11 mouse cellular contexts compared by ENCODE assay signal in the genomic region with DNA sequence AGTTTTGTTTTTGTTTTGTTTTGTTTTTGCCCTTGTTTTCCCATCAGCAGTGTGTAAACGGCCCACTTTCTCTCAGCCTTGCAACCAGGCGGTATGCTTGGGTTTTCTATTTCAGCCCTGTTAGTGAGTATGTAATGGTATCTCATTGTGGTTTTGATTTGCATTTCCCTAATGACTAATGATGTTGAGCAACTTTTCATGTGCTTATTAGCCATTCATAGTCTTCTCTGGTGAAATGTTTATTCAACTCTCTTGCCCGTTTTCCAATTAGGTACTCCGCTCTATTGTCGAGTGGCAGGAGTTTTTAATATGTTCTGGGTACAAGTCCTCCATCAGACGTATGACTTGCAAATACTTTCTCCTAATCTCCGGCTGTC.
DNase-seq lines count a peak whose midpoint lies in the region; ATAC-seq and TF ChIP-seq lines count a peak whose summit lies in the region.
"Had no signal": no experiment of that assay in that cellular context is flagged by ENCODE, and none has a peak within 500 bp of the region (broad histone marks: within the 10 kb centered on the region; RNA-seq: fewer than 3 reads in every experiment).

No protein-coding gene starts in this region.

- DNase-seq in heart, adult 2 months = no peak
- no peak for DNase-seq in heart, postnatal 10 days
- DNase-seq in liver, postnatal 0 days = no peak
- no peak for DNase-seq in embryonic facial prominence, embryonic 14.5 days (ENCODE audit: low spot score)
- DNase-seq in kidney, adult 18-20 months = no peak
- no peak for DNase-seq in adrenal gland, postnatal 36 days
- DNase-seq: cerebellum, adult 18-20 months had no signal

- TF ChIP-seq CTCF in heart, adult 2 months (IDR thresholded peaks at IDR 0.05) = no peak
- TF ChIP-seq CTCF in liver, postnatal 0 days (IDR thresholded peaks at IDR 0.05; ENCODE audit: low read depth) = no peak

- no peak for TF ChIP-seq POLR2A in heart, adult 2 months (IDR thresholded peaks at IDR 0.05; ENCODE audit: insufficient read depth, low read depth, low read length)

- peak overlapping the region; percentile 0; the same call in 1 of the 2 replicates for H3K4me3 ChIP-seq in heart, adult 2 months
- 0 out of 2 replicates have a peak overlapping the region, but pooled peaks have one; percentile 11 for H3K4me3 ChIP-seq in liver, postnatal 0 days (ENCODE audit: low read depth, low read length)
- no peak overlapping the region for H3K4me3 ChIP-seq in liver, embryonic 12.5 days
- no peak overlapping the region for H3K4me3 ChIP-seq in embryonic facial prominence, embryonic 14.5 days (ENCODE audit: low read depth, low read length)
- H3K4me3 ChIP-seq in megakaryocyte, embryonic 14.5 days (replicated peaks) = peak overlapping the region; percentile 88
- H3K4me3 ChIP-seq: stomach, embryonic 15.5 days had no signal

- H3K36me3 ChIP-seq in heart, adult 2 months (ENCODE audit: control insufficient read depth, insufficient read depth, low read length) = no peaks in the 10 kb centered on the region
- H3K36me3 ChIP-seq in liver, postnatal 0 days (replicated peaks; ENCODE audit: insufficient read depth, low read length) = no peaks in the 10 kb centered on the region
- H3K36me3 ChIP-seq in liver, embryonic 12.5 days = no peaks in the 10 kb centered on the region
- H3K36me3 ChIP-seq in embryonic facial prominence, embryonic 14.5 days (ENCODE audit: control insufficient read depth, insufficient read depth, low read length) = no peaks in the 10 kb centered on the region
- no peaks in the 10 kb centered on the region for H3K36me3 ChIP-seq in megakaryocyte, embryonic 14.5 days (replicated peaks; ENCODE audit: low read length)
- H3K36me3 ChIP-seq: stomach, embryonic 15.5 days had no signal

- no peak overlapping the region for H3K9ac ChIP-seq in heart, adult 2 months (ENCODE audit: low read depth, low read length)
- H3K9ac ChIP-seq in liver, postnatal 0 days (replicated peaks) = no peak overlapping the region
- no peak overlapping the region for H3K9ac ChIP-seq in liver, embryonic 12.5 days
- no peak overlapping the region for H3K9ac ChIP-seq in embryonic facial prominence, embryonic 14.5 days (ENCODE audit: low read depth, low read length)
- H3K9ac ChIP-seq: stomach, embryonic 15.5 days had no signal

- intact Hi-C loops in heart, adult 2 months (cut with DNase I) = loop anchor here (2.0 kb wide), 1 partner anchor 91 kb away; no protein-coding TSS in a partner anchor
- intact Hi-C loops in heart, postnatal 10 days (cut with DNase I) = no loop called here

- peak overlapping the region; percentile 34 for H3K27ac ChIP-seq in heart, adult 2 months
- no peak overlapping the region for H3K27ac ChIP-seq in liver, postnatal 0 days (ENCODE audit: low read depth)
- no peak overlapping the region for H3K27ac ChIP-seq in liver, embryonic 12.5 days
- H3K27ac ChIP-seq in embryonic facial prominence, embryonic 14.5 days (replicated peaks; ENCODE audit: low read depth, low read length) = peak overlapping the region; percentile 35
- H3K27ac ChIP-seq: stomach, embryonic 15.5 days had no signal

- no peaks in the 10 kb centered on the region for H3K79me2 ChIP-seq in heart, adult 2 months (replicated peaks; ENCODE audit: control insufficient read depth, insufficient read depth, low read length)

- TF ChIP-seq EP300 in heart, adult 2 months (IDR thresholded peaks at IDR 0.05; ENCODE audit: insufficient read depth, low read depth, low read length) = no peak
- no peak for TF ChIP-seq EP300 in liver, postnatal 0 days (IDR thresholded peaks at IDR 0.05; ENCODE audit: low read depth)

- no peaks in the 10 kb centered on the region for H3K9me3 ChIP-seq in liver, postnatal 0 days (ENCODE audit: low read length)
- H3K9me3 ChIP-seq in liver, embryonic 12.5 days (replicated peaks) = no peaks in the 10 kb centered on the region
- H3K9me3 ChIP-seq in embryonic facial prominence, embryonic 14.5 days (ENCODE audit: control insufficient read depth, low read length) = no peaks in the 10 kb centered on the region
- H3K9me3 ChIP-seq in megakaryocyte, embryonic 14.5 days = no peaks in the 10 kb centered on the region
- H3K9me3 ChIP-seq: stomach, embryonic 15.5 days had no signal

- ATAC-seq in liver, postnatal 0 days = no peak
- ATAC-seq in liver, embryonic 12.5 days = no peak
- ATAC-seq in embryonic facial prominence, embryonic 14.5 days (ENCODE audit: low read depth) = no peak

- peak overlapping the region; percentile 59; the same call in 1 of the 2 replicates for H3K4me2 ChIP-seq in liver, postnatal 0 days (ENCODE audit: low read depth, low read length)
- no peak overlapping the region for H3K4me2 ChIP-seq in liver, embryonic 12.5 days
- H3K4me2 ChIP-seq in embryonic facial prominence, embryonic 14.5 days (ENCODE audit: low read depth, low read length) = peak overlapping the region; percentile 3; the same call in 1 of the 2 replicates
- H3K4me2 ChIP-seq: heart, embryonic 11.5 days had no signal

- 80% methylated on average over 7 of the region's 7 CpGs for WGBS in heart, adult 2 months
- 72% methylated on average over 7 of the region's 7 CpGs for WGBS in liver, postnatal 0 days (ENCODE audit: insufficient replicate concordance)
- WGBS in liver, embryonic 12.5 days (ENCODE audit: insufficient replicate concordance) = 73% methylated on average over 7 of the region's 7 CpGs
- WGBS in embryonic facial prominence, embryonic 14.5 days = 47% methylated on average over 7 of the region's 7 CpGs

- H3K27me3 ChIP-seq in heart, adult 2 months (ENCODE audit: control insufficient read depth, insufficient read depth, low read length) = no peaks in the 10 kb centered on the region
- H3K27me3 ChIP-seq in liver, postnatal 0 days (ENCODE audit: insufficient read depth, low read length) = no peaks in the 10 kb centered on the region
- H3K27me3 ChIP-seq in liver, embryonic 12.5 days (replicated peaks) = no peaks in the 10 kb centered on the region
- no peaks in the 10 kb centered on the region for H3K27me3 ChIP-seq in embryonic facial prominence, embryonic 14.5 days (replicated peaks; ENCODE audit: control insufficient read depth, insufficient read depth, low read length)
- H3K27me3 ChIP-seq in megakaryocyte, embryonic 14.5 days (replicated peaks) = peaks cover 47% of the 10 kb centered on the region
- H3K27me3 ChIP-seq: stomach, embryonic 15.5 days had no signal

- H3K4me1 ChIP-seq in heart, adult 2 months (ENCODE audit: control insufficient read depth, insufficient read depth, low read length) = peaks cover 6% of the 10 kb centered on the region
- peaks cover 3% of the 10 kb centered on the region; the same call in 1 of the 2 replicates for H3K4me1 ChIP-seq in liver, postnatal 0 days (ENCODE audit: insufficient read depth)
- peaks cover 50% of the 10 kb centered on the region for H3K4me1 ChIP-seq in liver, embryonic 12.5 days
- peaks cover 9% of the 10 kb centered on the region; the same call in 1 of the 2 replicates for H3K4me1 ChIP-seq in embryonic facial prominence, embryonic 14.5 days (ENCODE audit: control insufficient read depth, insufficient read depth, low read length)
- H3K4me1 ChIP-seq in megakaryocyte, embryonic 14.5 days = peaks cover 36% of the 10 kb centered on the region

Comparison
In these comparisons a context has a peak if more than half of its experiments do, and no peak if none do; other contexts are left out.
1. H3K4me3 ChIP-seq: peak in heart, adult 2 months (single experiment), liver, postnatal 0 days (single experiment) and megakaryocyte, embryonic 14.5 days (single experiment); none in liver, embryonic 12.5 days (single experiment) and embryonic facial prominence, embryonic 14.5 days (single experiment).
2. H3K27ac ChIP-seq: peak in heart, adult 2 months (single experiment) and embryonic facial prominence, embryonic 14.5 days (single experiment); none in liver, postnatal 0 days (single experiment) and liver, embryonic 12.5 days (single experiment).